Mouse (Mus musculus) megakaryocyte, embryonic 14.5 days (primary cell): Measurements from ENCODE around the gene Tmem248.

Experiments
- FLI1 ChIP-seq: IDR thresholded peaks from 2 replicates; pipeline ENCODE4 v1.6.1; 2012; ENCODE audit warnings: low read length, inconsistent platforms, mixed read lengths
- GATA1 ChIP-seq: IDR thresholded peaks from 3 replicates; pipeline ENCODE4 v1.6.1; 2012; ENCODE audit warnings: mixed read lengths, low read length, inconsistent platforms, borderline replicate concordance

GRCm38 (mm10) chr5:130290775-130291174 lies 73.9 kb downstream of the Tmem248 start:
- TF ChIP-seq GATA1 (no peak), FLI1 (no peak)
